Mouse (Mus musculus): ENCODE results near the gene Scube2. TPM values are rescaled to one million over a fixed set of nuclear protein-coding genes. Genes with fewer than 3 reads are reported as not detected.

Gene Scube2
- total RNA-seq, 4 experiments from 2014 or later, result 24.5 to 32.4 (median 28.6) TPM

DNA sequence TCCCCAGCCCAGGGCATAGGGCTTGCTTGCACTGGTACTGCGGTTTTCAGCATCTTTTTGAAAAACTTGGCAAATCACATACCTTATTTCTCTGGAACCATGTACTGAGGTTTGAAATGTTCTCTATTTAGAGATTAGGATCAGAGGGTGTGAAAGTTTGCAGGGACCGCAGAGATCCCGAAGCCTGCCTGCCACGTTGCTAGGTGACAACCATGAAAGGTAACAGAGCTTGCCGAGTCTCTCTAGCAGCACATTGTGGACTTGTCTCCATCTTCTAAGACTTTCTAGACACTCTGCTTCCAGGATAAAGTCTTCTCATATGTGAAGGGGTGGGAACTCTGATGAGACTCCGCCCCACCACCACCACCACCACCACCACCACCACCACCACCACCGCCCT, 13.5 kb downstream of the Scube2 start:
- DNase-seq (ENCODE audit: low spot score), result no peak

DNA sequence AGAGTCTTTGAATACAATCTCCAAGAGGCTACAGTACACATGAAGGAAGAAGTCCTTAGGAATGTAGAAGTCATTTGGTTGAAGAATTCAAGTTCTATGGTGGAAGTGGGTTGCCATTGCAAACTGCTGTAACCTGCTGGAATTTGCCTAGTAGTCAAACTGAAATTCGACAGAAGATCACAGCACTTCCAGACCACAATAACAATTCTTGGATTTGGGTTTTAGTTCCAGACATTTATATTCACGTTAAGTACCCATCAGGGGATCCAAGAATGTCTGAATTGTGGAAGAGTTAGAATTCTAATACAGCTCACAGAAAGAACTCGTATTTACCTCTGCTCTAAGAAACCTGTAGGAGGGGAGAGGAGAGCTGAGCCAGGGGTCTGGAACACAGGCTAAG, 14.9 kb downstream of the Scube2 start:
- no peak for DNase-seq (ENCODE audit: low spot score)

DNA sequence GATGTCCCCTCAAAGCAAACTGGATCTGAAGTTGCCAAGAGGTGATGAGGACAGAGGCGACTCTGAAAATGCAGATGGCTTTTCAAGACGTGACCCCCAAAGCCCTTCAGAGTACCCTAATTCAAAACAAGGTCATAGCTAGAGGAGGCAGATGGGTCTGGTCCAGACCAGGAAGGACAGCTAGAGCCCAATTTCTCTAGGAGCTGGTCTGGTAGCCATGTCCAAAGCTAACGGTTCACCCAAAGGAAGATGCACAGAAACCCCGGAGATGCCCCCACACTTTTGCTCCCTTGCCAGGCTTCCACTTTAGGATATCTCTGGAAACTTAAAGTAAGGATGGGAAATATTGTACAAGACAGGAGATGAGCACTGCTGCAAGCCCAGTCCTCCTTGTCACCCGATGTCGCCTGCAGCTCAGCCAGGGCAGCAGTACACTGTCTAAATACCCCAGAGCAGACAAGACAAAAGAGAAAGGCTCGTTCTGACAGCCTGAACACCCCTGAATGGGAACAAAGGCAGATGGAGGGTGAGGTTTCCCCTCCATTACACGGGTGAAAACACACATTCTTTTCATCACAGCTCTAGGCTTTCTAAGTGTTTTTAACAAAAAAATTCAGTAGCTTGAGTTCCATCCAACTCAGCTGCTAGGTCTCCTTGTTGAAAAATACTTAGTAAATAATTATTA, 15.6 kb downstream of the Scube2 start:
- no peak for DNase-seq (ENCODE audit: low spot score)

DNA sequence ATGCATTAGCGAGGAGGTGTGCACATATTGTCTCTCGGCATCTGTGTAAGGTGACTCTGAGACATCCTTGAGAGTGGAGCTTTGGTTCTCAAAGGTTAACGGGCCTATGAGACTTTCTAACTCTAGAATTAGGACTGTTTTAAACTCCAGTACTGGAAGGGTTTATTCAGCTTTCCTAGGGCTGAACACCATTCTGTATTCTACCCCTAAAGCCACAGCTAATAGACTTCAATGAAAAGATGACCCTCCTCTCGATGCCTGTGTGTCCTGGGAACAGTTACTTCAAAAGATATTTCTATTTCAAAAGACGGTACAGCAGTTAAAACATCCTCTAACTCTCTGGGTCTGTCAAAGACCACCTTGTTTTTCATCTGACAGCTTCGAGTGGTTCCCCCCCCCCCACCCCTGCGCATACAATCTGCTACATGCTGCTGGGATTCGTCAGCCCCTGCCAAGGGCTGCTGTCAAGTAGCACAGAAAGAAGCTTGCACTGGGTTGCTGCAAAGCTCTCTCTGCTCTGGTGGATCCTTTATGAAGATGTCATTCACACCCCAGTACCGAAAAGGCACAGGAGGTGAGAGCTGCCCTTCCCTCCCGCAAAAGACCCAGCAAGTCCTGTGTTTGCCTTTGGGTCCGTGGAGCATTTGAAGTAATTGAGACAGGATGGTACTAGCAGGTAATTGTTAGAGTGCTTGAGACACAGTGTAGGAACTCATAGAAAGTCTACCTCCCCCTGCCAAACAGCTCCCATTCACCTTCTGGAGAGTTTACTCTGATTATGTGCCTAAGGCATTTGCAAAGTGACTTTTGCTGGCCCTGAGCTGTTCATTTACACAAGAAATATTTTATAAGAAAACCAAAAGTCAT, 16.4 kb downstream of the Scube2 start:
- DNase-seq (ENCODE audit: low spot score), result no peak

DNA sequence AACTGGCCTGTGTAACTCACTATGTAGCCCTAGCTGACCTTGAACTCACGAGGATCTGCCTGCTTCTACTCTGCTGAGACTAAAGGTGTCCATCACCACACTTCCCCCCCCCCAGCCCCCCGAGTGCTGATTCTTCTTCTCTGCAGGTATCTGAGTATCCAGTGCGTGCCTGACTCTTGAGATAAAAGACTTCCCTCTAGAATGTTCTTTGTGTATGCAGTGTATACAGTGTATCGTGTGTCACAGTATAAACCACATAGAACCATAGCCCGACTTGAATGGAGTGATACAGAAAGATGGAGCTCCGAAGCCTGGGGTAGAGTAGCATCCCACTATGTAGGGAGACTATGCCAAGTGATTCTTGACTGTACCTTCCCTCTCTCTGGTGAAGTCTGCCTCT, 21.4 kb downstream of the Scube2 start:
- DNase-seq (ENCODE audit: low spot score), result no peak

DNA sequence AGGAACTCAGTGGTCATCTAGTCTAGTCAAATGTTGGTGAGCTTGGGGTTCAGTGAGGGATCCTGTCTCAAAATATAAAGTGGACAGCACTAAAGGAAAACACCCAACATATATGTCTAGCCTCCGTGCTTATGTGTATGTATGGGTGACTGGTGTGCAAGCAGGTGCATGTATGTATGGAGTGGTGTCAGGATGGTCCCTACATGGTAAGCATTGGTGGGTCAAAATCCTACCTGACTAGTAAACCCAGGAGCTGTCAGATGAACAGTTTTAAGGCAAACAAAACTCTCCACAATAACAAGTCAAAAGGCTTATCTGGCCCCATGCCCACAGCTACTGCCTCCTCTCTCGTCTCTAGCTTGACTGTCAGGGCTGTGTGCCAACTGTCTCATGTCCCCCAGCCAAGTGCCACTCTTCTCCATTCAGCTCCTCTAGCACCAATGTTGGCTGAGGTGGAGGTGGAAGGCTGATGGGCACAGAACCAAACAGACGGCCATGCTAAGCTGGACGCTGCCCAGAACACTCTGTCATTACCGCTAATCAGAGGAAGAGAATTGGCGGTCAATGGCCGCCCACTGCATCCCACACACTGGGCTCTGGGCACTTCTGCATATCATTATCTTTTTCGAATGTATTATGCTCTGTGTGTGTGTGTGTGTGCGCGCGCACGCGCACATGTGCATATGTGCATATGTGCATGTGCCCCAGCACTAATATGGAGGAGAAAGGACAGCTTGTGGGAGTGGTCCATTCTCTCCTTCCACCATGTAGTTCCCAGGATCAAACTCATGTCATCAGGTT, 23.7 kb downstream of the Scube2 start:
- DNase-seq (ENCODE audit: low spot score), result peak; percentile 33

DNA sequence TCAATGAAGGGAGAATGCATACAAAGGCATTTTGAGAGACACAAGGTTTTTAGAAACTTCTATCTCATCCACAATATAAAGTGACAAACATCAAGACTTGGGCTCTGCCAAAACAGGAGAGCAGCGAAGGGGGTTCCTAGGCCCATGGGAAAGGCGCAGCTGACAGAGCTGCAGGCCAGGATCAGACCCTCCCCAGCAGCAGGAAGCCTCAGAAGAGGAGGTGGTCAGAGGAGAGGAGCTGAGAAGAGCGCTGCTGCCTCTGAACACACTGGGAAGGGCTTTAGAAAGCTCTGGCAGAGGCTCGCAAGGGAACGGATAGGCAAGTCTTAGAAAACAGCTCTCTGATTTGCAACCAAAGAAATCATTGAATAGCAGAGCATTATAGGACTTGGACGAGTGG, 24.4 kb downstream of the Scube2 start:
- no peak for DNase-seq (ENCODE audit: low spot score)

DNA sequence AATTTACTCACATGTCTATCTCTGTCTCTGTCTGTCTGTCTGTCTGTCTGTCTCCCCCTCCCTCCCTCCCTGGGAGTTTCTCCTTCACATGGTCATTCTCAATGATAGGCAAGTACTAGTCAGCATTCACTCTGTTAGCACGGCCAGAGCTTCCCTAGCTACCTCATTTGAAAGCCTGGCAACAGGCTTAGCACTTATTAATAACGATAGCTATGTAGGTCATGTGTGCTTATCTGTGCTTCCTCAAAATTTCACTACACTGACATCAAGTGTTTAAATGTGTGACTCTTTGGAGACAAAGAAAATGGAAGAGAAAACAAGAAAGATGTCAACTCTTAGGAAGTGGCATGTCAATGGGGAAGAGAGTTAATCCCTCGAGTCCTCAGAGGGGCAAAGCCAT, 26.9 kb downstream of the Scube2 start:
- DNase-seq (ENCODE audit: low spot score), result no peak

DNA sequence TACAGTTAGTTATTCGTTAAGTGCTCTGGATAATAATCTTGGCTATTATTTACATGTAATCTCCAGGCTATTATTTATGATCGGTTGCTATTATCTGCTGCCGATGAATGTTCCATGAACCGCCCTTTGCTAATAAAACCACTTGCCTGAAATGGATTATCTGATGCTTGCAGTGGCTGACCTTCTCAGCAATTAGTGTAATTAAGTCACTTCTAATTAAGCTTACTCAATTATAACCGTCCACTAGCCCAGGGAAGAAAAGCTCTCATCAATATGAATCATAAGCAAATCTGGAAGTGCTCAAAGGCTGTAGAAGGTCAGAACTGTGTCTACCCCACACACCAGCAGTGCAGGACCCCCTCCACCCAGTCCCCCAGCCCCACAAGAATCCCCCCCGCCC, 27.8 kb downstream of the Scube2 start:
- DNase-seq (ENCODE audit: low spot score), result no peak

DNA sequence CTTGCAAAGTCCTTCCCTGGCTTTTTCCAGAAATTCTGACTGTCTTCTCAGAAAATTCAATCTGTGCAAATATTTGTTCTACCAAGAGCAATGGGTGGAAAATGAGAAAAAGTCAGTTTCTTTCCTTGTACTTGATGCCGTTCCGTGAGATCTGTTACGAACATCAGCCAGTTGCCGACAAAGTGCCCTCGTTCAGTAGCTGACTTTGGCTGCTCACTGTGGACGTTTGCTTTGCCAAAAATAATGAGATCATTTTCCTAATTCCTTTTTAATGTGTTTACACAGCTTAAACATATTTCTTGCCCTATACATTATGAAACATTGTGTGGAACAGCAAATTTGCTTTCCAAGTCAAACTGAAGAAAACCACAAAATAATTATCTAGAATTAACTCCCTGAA, 30.6 kb downstream of the Scube2 start:
- DNase-seq (ENCODE audit: low spot score), result no peak

DNA sequence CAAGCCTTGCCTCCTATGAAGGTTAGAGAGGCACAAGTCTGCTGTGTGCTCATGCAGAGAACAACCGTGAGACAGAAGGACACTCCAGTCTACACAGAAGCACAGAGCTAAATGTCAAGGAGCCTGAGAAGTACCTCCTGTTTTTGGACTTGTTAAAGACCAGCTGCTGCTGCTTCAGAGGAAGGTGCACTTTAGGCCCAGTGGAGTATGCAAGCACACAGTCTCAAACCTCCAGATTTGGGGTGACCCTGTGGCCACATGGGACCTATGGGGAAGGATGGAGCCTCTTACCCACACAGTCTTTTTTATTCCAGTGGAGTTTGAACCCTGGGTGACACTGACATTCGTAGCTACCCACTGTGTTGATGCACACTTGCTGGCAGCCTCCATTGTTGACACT, 34.1 kb downstream of the Scube2 start:
- DNase-seq (ENCODE audit: low spot score), result no peak

DNA sequence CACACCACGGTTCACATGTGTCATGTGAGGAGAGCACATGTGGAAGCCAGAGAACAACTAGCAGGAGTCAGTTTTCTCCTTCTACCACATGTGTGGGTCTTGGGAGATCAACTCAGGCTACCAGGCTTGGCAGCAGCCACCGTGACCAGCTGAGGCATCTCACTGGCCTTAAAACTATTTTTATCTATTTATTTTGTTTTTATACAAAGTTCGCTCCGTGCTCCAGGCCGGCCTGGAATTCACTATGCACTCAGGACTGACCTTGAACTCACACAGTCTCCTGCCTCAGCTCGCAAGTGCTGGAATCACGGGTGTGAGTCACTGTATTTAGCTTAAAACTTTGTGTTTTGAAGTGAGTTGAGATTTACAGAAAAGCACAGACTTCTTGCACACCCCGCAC, 38.6 kb downstream of the Scube2 start:
- DNase-seq (ENCODE audit: low spot score), result no peak

DNA sequence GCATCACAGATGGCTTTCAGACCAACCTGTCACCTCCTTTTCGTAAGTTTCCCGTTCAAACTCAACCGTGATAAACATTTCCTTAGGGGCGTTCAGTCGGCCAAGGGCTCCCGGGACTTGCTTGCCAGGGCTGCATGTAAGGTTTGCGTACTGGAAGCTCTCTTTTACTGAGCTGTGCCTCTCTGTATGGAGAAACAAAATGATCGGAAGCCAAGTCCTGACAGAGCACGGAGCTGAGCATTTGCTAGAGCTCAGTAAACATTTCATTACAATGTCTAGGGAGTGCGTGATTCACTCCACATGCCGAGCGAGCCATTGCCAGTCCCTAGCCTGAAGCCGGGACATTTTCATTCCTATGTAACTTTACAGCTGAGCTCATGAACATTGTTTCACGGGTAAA, 40.2 kb downstream of the Scube2 start:
- DNase-seq (ENCODE audit: low spot score), result no peak

DNA sequence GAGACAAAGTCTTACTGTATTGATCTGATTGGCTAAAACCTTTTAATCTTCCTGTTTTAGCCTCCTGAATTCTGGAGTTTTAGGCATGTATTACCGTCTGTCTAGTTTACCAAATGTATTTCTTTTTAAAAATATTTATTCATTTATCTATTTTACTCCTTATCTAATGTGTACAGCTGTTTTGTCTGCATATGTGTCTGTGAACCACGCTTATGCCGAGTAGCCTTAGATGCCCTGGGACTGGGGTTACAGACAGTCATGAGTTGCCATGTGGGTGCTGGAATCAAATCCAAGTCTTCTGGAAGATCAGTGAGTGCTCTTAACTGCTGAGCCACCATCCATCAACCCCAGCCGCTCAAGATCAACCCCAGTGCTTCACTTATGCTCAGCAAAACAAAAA, 46.9 kb downstream of the Scube2 start:
- no peak for DNase-seq (ENCODE audit: low spot score)

DNA sequence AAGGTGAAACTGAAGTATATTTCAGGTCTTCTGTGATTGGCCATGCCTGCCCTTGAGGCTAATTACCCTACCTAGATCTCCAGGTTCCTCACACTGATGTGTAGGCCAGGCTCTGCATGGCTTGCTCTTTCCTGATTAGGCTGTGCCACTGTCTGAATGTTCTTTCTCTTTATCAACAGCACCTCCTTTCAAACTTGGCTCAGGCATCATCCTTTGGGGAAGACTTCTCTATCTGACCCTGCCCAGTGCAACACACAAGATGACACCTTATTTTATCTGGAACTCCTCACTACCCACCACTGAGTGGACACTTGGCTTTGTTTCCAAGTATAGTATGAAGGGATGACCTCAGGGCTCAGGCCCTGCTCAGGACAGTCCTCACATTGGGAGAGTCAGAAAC, 47.5 kb downstream of the Scube2 start:
- DNase-seq (ENCODE audit: low spot score), result no peak

DNA sequence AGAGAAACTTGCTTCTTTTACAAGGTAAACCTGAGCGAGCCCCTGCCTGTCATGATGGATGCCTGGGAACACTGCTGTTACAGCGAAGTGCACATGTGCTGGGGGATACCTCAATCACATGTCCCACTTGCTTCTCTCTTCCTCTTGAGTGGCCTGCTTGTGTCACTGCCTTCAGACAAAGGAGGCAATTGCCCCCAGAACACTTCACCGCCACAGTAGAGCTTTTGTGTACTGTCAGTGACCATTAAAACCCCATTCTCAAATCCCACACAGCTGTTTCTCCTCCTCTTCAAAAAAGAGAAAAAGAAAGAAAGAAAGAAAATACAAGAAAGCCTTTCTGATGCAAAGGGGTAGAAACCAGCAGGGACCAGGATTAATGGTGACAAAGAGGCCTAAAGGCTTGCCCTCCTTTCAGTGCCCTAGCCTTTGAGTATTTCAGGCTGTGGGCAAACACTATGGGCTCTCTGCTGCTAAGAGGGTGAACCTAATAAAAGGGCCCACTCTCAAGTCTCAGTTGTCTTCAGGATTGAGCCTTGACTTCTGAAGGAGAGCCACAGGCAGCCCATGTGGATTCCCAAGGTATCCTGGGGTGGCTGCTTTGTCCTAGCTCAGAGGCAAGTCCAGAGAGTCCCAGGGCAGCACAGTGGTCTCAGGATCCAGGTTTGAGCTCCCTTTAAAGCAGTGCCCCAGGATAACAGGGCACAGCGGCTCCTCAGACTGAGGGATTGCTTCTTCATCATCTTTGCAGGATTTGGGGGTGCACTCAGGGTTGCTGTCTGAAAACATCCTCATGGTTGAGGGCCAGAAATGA, 51.9 kb downstream of the Scube2 start:
- DNase-seq (ENCODE audit: low spot score), result no peak

DNA sequence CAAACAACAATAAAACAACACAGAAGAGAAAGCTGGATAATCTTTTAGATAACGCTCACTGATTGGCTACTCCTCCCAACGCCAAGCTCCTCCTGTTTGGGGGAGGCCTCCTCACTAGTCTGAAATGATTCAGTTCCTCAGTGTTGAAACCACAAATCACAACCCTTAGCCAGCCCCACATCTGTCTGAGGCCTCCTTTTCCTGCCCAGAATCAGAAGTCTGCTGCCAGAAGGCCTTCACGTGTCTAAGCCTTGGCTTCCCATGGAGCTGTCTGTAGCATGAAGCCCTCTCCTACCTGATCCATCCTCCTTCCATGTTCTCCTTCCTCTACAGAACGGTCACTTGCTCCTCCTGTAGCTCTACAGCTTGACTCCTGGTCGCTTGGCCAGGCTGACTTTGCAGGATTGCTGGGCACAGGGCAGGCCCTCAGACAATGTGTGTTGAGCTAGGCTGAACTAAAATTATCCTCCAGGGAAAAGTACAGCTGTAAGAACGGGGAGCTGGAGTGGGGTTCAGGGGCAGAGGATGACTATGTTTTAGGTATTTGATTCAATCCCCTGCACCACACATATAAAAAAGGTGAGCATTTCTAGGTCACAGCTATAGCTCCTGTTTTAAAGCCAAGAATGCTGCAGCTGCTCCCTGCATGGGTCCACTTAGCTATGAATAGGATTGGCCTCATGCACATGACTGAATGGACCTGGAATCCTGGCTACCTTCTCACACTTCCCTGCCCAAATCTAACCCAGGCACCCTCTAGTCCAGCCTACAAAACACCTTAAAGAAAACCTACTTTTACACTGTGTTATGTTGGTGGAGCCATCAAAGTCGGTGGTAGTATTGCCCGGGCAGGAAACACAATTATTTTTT, 57.6 kb downstream of the Scube2 start:
- DNase-seq (ENCODE audit: low spot score), result no peak

DNA sequence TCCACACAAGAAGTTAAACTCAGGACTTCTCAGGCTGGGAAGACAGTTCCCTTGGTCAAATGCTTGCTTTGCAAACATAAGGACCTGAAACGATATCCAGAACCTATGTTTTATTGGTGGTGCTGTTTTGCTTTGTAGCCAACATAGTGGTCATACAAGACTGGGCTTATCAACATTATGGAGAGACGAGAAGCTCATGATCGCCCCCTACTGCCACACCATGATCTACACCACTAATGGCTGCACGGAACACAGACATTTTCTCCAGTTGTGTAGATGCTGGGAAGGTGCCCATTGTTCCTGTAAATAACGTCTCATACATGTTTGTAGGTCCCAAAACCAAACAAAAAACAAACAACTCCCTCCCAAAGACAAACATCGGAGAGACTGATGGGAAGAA, 60.6 kb downstream of the Scube2 start:
- DNase-seq (ENCODE audit: low spot score), result no peak

DNA sequence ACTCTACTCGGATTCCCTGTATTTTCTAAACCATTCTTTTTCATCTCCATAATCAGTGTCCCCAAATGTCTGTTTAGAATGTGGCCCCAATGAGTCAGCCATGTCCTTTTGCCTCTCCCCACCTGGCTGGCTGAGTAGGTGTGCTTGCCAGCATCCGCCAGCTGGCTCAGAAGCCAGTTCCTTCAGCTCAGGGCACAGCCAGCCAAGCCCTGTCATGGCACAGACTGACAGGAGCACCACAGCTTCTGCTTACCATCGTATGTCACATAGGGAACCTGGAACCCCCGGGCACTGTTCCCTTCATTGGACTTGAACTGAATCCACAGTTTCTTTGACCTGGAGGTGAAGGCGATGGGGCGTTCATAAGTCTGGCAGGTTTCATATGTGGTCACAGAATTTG, 61.1 kb downstream of the Scube2 start:
- DNase-seq (ENCODE audit: low spot score), result no peak

DNA sequence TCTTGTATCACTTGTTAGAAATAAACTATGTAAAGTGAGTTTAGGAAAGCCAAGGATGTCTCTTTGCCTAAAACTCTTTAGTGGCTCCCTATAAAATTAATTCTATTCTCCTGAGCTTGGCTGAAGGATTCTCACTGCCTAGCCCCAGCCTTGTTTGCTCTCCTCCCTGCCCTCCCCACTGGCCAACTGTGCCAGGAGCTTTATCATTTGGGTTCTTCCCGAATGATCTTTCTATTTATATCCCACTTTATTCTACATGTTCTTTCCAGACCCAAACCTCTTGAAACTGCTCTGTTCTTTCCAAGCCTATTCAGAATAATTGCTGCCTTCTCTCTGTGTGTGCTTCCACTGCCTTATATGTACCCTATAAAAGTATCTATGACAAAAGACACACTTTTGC, 62.0 kb downstream of the Scube2 start:
- no peak for DNase-seq (ENCODE audit: low spot score)

DNA sequence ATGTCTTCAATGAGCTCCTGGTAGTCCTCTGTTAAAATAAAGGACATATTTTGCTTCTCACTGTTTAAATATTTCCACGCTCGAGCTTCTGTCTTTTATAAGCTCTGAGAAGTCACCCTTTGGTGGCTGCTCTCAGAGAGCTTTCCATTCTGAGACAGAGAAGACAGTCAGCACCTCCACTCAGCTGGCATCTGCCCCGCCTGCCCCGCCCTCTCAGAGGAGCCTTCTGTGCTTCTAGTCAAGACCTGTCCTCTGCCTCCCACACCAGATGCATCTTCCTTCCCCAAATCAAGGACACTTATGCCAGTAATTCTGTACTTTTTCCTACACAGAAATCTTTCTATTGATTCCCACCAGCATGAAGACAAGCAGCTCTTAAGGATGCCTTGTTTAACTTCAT, 64.9 kb downstream of the Scube2 start:
- DNase-seq (ENCODE audit: low spot score), result no peak

Measured in heart, adult 8-10 months (tissue).